Comparison of ENCODE assay signal across 8 mouse cellular contexts in the genomic region with DNA sequence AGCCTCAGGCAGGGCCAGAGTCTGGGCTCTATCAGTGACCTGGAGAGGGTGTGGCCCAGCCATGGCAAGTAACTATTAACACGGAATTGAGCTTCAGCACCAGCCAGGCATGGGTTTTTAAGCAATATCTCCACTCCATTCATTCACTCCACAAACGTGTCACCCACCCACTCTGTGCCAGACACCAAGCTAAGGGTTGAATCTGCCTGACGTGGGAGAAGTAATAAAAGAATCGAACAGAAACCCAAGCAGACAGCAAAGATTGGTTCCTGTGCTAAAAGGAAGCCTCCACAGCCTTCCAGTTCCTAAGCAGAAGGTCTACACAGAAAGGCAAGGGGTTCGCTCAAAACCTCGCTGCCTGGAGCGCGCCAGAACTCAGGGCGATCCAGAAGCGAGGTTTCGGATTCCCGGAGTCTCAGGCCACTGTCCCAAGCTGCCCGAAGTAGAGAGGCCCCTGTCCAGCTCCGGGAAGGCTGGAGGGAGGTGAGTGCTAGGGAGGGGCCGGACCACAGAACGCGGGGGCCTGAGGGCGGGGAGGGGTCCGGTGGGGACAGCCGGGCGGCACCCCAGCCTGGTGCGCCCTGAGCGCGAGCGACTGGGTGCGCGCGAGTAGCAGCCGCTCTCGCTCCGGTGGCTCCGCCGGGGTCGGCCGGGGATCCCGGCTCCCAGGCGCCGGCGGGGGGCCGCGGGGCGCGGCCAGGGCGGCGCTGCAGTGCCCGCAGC. TPM values are rescaled to one million over a fixed set of nuclear protein-coding genes. Genes with fewer than 3 reads are reported as not detected.
A peak's percentile ranks its signal among the peaks of the same experiment; 100 is the strongest.
DNase-seq lines count a peak whose midpoint lies in the region; ATAC-seq and TF ChIP-seq lines count a peak whose summit lies in the region.

No protein-coding gene starts in this region.

- peak; percentile 36 for DNase-seq in gastrocnemius, adult 18-20 months (ENCODE audit: low spot score)
- no peak for DNase-seq in gastrocnemius, postnatal 10 days
- no peak for DNase-seq in urinary bladder, adult 18-20 months (ENCODE audit: low spot score in 2 of 2)
- no peak for DNase-seq in urinary bladder, postnatal 25 days (ENCODE audit: low spot score)

- H3K79me2 ChIP-seq in C2C12 (ENCODE audit: control insufficient read depth, insufficient read depth), result no peaks in the 10 kb centered on the region

- peak overlapping the region; percentile 79 for H3K4me2 ChIP-seq in forebrain, embryonic 16.5 days (ENCODE audit: low read length)
- H3K4me2 ChIP-seq in liver, embryonic 15.5 days, result peak overlapping the region; percentile 58

- H3ac ChIP-seq in C2C12 (ENCODE audit: control insufficient read depth, insufficient read length, low read depth), result peak overlapping the region; percentile 63

- H3K4me3 ChIP-seq in C2C12 (ENCODE audit: insufficient read depth, poor library complexity, severe bottlenecking), result peak overlapping the region; percentile 21
- H3K4me3 ChIP-seq in forebrain, embryonic 16.5 days (replicated peaks; ENCODE audit: low read length), result peak overlapping the region; percentile 48
- peak overlapping the region; percentile 41 for H3K4me3 ChIP-seq in liver, embryonic 15.5 days (replicated peaks)

- no peaks in the 10 kb centered on the region for H3K79me3 ChIP-seq in C2C12 (ENCODE audit: low read depth)

- no peak; the same call in 1 of the 2 replicates for ATAC-seq in forebrain, embryonic 16.5 days
- no peak for ATAC-seq in liver, embryonic 15.5 days (ENCODE audit: insufficient read depth)
- no peak for ATAC-seq in CD4-positive, CD25-positive, alpha-beta regulatory T cell, adult 4 months

- no peak for TF ChIP-seq CTCF in C2C12 (IDR thresholded peaks at IDR 0.05; ENCODE audit: control insufficient read depth, insufficient read depth, insufficient read length)

- H3K4me1 ChIP-seq in forebrain, embryonic 16.5 days (replicated peaks; ENCODE audit: control insufficient read depth, insufficient read depth, low read length), result peaks cover 21% of the 10 kb centered on the region
- peaks cover 8% of the 10 kb centered on the region; the same call in 1 of the 2 replicates for H3K4me1 ChIP-seq in liver, embryonic 15.5 days (replicated peaks)

- WGBS in forebrain, embryonic 16.5 days, result 1% methylated on average over 36 of the region's 46 CpGs
- WGBS in liver, embryonic 15.5 days (ENCODE audit: insufficient replicate concordance), result 2% methylated on average over 46 of the region's 46 CpGs

- no peaks in the 10 kb centered on the region for H3K36me3 ChIP-seq in C2C12 (ENCODE audit: control insufficient read depth, insufficient read depth)
- no peaks in the 10 kb centered on the region for H3K36me3 ChIP-seq in forebrain, embryonic 16.5 days (ENCODE audit: control insufficient read depth, insufficient read depth)
- H3K36me3 ChIP-seq in liver, embryonic 15.5 days (replicated peaks), result no peaks in the 10 kb centered on the region

- H3K9ac ChIP-seq in forebrain, embryonic 16.5 days (replicated peaks; ENCODE audit: low read depth, low read length), result peak overlapping the region; percentile 58
- H3K9ac ChIP-seq in liver, embryonic 15.5 days, result no peak overlapping the region

- peaks cover 9% of the 10 kb centered on the region for H3K27me3 ChIP-seq in C2C12 (ENCODE audit: control insufficient read depth, insufficient read depth, insufficient read length)
- H3K27me3 ChIP-seq in forebrain, embryonic 16.5 days (replicated peaks; ENCODE audit: control insufficient read depth, insufficient read depth, low read length), result peaks cover 47% of the 10 kb centered on the region
- H3K27me3 ChIP-seq in liver, embryonic 15.5 days, result peaks cover 88% of the 10 kb centered on the region

- H3K9me3 ChIP-seq in forebrain, embryonic 16.5 days (ENCODE audit: control insufficient read depth, low read length), result no peaks in the 10 kb centered on the region
- H3K9me3 ChIP-seq in liver, embryonic 15.5 days (replicated peaks), result no peaks in the 10 kb centered on the region

- H3K27ac ChIP-seq in forebrain, embryonic 16.5 days (ENCODE audit: low read length), result no peak overlapping the region
- no peak overlapping the region for H3K27ac ChIP-seq in liver, embryonic 15.5 days (replicated peaks)

TF ChIP-seq in C2C12, 6 proteins besides CTCF, POLR2A, EP300 and RAD21:
- TF ChIP-seq MAX (IDR thresholded peaks at IDR 0.05) (no peak), MYOD1 (IDR thresholded peaks at IDR 0.05; ENCODE audit: control insufficient read depth, insufficient read length, low read depth) (no peak), USF1 (IDR thresholded peaks at IDR 0.05; ENCODE audit: low read depth) (no peak), MYOG (IDR thresholded peaks at IDR 0.05; ENCODE audit: control insufficient read depth, extremely low read depth, insufficient read length) (no peak), CEBPB (IDR thresholded peaks at IDR 0.05; ENCODE audit: low read depth) (no peak), FOSL1 (IDR thresholded peaks at IDR 0.05; ENCODE audit: insufficient read depth, low read length, poor library complexity, severe bottlenecking) (no peak)

RNA-seq across cellular contexts. Expression of a gene that starts 0.7 kb away (rescaled TPM):
- 10 to 100 TPM; 11.3 to 12.9 TPM for total RNA-seq in gastrocnemius, adult 18-20 months (2021)
- 10 to 100 TPM; 15.9 to 17.2 TPM for total RNA-seq in gastrocnemius, postnatal 10 days (2021)
- 3.3 TPM for polyA plus RNA-seq in C2C12 (2012; fragmentation: generic; extraction: Trizol)
- 0.92 and 0.99 TPM in 2 replicates for polyA plus RNA-seq in forebrain, embryonic 16.5 days (2015; fragmentation: Nextera tagmentation; extraction: Ambion mirVana)
- polyA plus RNA-seq in liver, embryonic 15.5 days (2015; fragmentation: Nextera tagmentation; extraction: Ambion mirVana), result 0.15 and 0.40 TPM in 2 replicates
- under 1 TPM in 1 of 2 experiments, not detected in 1; 0.32 TPM for polyA plus RNA-seq in CD4-positive, CD25-positive, alpha-beta regulatory T cell, adult 4 months (2017; shearing (Covaris generic))
